Mouse (Mus musculus) bone marrow, adult 2 months (tissue): ENCODE measurements at regions not wholly inside any gene's neighbourhood (a gene's known extent, or its start where the extent isn't known, plus 50 kb on each side); places are given as distances from the start of the nearest gene placed in this dataset.

Source experiments
- H3K27ac ChIP-seq: fragments of 200-500 bp; 2 replicates; pipeline ENCODE4 v1.5.1; 2012; ENCODE audit warnings: low read depth, mild to moderate bottlenecking, control low read depth, inconsistent platforms, low read length; ENCODE audit not compliant: control insufficient read depth, poor library complexity, insufficient read depth
- H3K4me1 ChIP-seq: fragments of 200-500 bp; 2 replicates; pipeline ENCODE4 v1.6.1; 2011; ENCODE audit warnings: low read length; ENCODE audit not compliant: control insufficient read depth, insufficient read depth
- H3K4me3 ChIP-seq: fragments of 200-500 bp; replicated peaks from 2 replicates; pipeline ENCODE3; 2011; ENCODE audit warnings: mild to moderate bottlenecking, low read depth, low read length, control low read depth; ENCODE audit not compliant: control insufficient read depth
- CTCF ChIP-seq: fragments of 200-500 bp; IDR thresholded peaks from 2 replicates; pipeline ENCODE4 v1.5.1; 2011; ENCODE audit warnings: low read length, control low read depth; ENCODE audit not compliant: control insufficient read depth, insufficient read depth
- POLR2A ChIP-seq: fragments of 200-500 bp; IDR thresholded peaks from 2 replicates; pipeline ENCODE4 v1.6.1; 2011; ENCODE audit warnings: low read depth, mild to moderate bottlenecking, control low read depth, low read length, borderline replicate concordance; ENCODE audit not compliant: control insufficient read depth
- whole genome bisulfite sequencing: fragments of 180-500 bp; shearing (Covaris S2); methylation state at CpG from one replicate; pipeline ENCODE4 v1.1.7; 2018; 5-methylcytosine and 5-hydroxymethylcytosine counted together

DNA sequence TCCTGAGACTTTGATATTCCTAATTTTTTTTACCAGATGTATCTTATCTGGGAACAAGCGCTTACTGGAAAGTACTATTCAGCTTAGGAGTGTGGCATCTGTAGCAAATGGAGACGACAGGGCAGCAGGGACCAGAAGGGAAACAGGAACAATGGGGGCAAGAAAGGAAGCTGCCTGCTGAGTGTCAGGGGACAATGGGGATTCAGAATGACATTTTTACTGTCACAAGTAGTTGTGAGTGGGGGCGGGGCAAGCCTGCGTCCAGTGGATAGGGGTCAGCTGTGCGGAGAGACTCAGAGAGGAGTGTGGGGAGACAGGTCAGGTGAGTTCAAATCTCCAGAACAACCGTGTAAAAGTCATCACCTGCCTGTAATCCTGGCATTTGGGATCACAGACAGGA lies 52.3 kb upstream of the Tbl1xr1 start:
- no peak overlapping the region for H3K4me3 ChIP-seq
- H3K4me1 ChIP-seq = peaks cover 3% of the 10 kb centered on the region
- WGBS = 60% methylated on average over 6 of the region's 6 CpGs
- TF ChIP-seq CTCF = no peak
- TF ChIP-seq POLR2A = no peak
- H3K27ac ChIP-seq = no peak overlapping the region

DNA sequence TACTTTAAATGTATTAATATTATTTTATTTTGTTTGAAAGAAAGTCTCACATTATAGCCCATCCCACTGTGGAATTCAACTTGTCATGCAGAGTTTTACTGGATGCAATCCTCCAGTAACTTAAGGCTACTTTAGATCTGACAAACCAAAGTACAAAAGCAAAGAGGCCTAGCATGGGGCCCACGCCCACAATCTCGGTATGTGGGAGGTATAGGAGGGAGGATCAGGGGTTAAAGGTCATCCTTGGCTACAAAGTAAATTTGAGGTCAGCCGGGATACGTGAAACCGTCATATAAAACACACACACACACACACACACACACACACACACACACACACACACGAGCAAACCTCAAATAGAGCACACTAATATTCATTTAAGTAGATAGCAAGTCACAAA lies 51.3 kb upstream of the Tbl1xr1 start:
- H3K4me1 ChIP-seq = peaks cover 3% of the 10 kb centered on the region
- TF ChIP-seq CTCF = no peak
- TF ChIP-seq POLR2A = no peak
- no peak overlapping the region for H3K27ac ChIP-seq
- 80% methylated on average over 6 of the region's 6 CpGs for WGBS
- no peak overlapping the region for H3K4me3 ChIP-seq

DNA sequence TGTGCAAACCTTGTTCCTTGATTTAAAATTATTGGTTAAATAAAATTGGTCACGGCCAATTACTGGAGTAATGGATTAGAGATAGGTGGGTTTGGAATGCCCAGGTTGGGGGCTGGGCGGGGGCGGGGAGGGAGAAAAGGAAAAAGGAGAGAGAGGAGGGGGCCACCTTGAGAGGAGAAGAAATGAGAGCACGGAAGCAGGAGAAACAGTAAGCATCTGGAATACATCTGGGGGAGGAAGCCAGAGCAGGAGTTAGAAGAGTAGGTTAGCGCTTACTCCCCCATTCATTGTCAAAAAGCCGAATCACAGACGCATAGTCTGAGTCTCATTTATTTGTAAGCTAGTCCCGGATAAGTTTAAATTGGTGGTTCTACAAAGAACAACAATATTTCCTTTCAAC lies 50.8 kb upstream of the Tbl1xr1 start:
- H3K27ac ChIP-seq = no peak overlapping the region
- WGBS = 86% methylated on average over 8 of the region's 8 CpGs
- no peak for TF ChIP-seq CTCF
- no peak for TF ChIP-seq POLR2A
- no peak overlapping the region for H3K4me3 ChIP-seq
- peaks cover 3% of the 10 kb centered on the region for H3K4me1 ChIP-seq
